Mouse (Mus musculus) lung, adult 2 months (tissue): ENCODE results near the gene Ttc34. TPM values are rescaled to one million over a fixed set of nuclear protein-coding genes. Genes with fewer than 3 reads are reported as not detected.

Experiments
- DNase-seq: peaks from one replicate; pipeline ENCODE4 v3.0.0; 2022
- H3K4me1 ChIP-seq: fragments of 200-500 bp; 2 replicates; pipeline ENCODE4 v1.6.1; 2011; ENCODE audit warnings: low read length; ENCODE audit not compliant: control insufficient read depth, insufficient read depth
- H3K4me3 ChIP-seq: fragments of 200-500 bp; replicated peaks from 2 replicates; pipeline ENCODE3; 2011; ENCODE audit warnings: low read depth, mild to moderate bottlenecking, control low read depth, low read length; ENCODE audit errors: extremely low read depth
- CTCF ChIP-seq: fragments of 200-500 bp; IDR thresholded peaks from 2 replicates; pipeline ENCODE4 v1.5.1; 2011; ENCODE audit warnings: mild to moderate bottlenecking, low read length, control low read depth; ENCODE audit not compliant: insufficient read depth
- POLR2A ChIP-seq: fragments of 200-500 bp; IDR thresholded peaks from 2 replicates; pipeline ENCODE4 v1.6.1; 2011; ENCODE audit warnings: low read depth, mild to moderate bottlenecking, control low read depth, low read length, borderline replicate concordance; ENCODE audit errors: extremely low read depth
- WGBS: fragments of 180-500 bp; shearing (Covaris S2); methylation state at CpG from one replicate; pipeline ENCODE4 v1.1.7; 2018; 5-methylcytosine and 5-hydroxymethylcytosine counted together
- polyA plus RNA-seq: library from polyadenylated mRNA; depleted of rRNA; stranded (reverse); fragments of >200 nt; gene quantifications from 2 replicates; pipeline ENCODE4 v1.2.3, GENCODE M21; 2012; rRNA removed

The Ttc34 gene
- polyA plus RNA-seq, 1 experiment: 4.8 TPM

DNA sequence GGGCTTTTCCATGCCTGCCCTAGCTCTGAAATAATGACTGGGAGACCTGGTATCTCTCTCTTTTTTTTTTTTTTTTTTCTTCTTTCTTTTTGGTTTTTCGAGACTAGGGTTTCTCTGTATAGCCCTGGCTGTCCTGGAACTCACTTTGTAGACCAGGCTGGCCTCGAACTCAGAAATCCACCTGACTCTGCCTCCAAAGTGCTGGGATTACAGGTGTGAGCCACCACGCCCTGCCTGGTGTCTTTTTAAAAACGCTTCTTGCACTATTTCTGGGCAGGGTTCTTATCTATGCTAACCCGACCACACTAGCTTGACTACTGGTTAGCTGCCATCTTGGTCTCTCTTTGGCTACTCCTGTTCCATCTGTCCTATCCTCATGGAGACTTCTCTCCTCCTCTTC, 71.2 kb downstream of the Ttc34 start:
- WGBS: 86% methylated on average over 5 of the region's 5 CpGs
- no peak for DNase-seq
- H3K4me3 ChIP-seq: no peak overlapping the region
- H3K4me1 ChIP-seq: no peaks in the 10 kb centered on the region; the same call in 1 of the 2 replicates
- no peak for TF ChIP-seq POLR2A
- no peak for TF ChIP-seq CTCF

DNA sequence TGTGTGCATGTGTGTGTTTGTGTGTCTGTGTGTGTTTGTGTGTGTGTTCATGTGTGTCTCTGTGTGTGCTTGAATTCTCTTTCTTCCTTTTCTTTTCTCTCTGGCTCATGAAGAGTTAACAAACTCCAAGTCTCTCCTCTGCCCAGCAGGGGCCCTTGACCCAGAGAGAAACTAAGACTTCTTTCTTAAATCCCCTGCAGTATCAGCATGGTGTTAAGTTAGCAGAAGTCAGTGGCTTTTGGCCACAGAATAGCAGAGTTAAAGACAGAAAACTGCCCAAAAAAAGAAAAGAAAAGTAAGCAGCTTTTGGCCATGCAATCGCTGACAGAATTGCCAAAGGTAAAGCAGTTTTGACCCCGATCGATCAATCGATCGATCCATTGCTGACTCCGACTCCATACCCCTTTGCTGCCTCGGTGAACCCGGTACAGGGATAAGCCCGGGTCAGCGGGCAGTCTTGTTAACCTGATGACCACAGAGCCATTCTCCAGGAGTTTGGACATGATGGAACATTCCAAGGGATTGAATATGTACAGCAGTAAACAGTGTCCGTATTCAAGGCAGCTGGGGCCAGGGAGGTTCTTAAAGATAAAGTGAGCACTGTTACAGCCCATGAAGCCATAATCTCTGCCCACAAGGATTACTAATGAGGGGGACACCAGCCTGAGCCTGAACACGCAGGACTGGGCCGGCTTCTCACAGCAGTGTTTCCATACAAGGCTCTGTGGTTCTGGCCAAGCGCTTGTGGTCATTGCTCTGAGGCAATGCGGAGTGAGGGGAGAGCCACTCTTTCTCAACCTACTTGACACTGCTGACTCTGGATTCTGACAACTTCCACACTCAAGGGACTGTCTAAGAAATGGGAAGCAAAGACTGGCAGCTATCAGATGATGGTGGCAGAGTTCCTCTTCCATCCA, 73.6 kb downstream of the Ttc34 start:
- Histone ChIP-seq H3K4me3 (no peak overlapping the region), H3K4me1 (no peaks in the 10 kb centered on the region)
- DNase-seq: no peak
- WGBS: 27% methylated on average over 15 of the region's 15 CpGs
- TF ChIP-seq POLR2A (no peak), CTCF (no peak)

DNA sequence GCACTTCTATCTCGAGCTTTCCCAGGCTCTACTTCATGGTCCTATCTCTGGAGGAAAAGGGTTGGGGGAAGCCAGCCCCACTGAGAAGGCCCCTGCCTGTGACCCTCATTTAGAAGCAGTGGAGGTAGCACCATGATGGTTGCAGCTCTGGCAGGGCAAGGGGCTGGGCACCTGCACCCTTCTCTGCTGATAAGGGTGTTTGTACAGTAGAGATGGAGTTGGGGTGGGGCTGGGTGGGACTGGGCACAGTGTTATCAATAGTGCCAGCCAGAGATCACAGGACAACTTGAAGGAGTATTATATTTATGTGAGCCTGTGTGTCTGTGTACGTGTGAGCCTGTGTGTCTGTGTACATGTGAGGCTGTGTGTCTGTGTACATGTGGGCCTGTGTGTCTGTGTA, 74.4 kb downstream of the Ttc34 start:
- TF ChIP-seq CTCF (no peak), POLR2A (no peak)
- DNase-seq: no peak
- Histone ChIP-seq H3K4me1 (no peaks in the 10 kb centered on the region), H3K4me3 (no peak overlapping the region)
- WGBS: 48% methylated on average over 2 of the region's 2 CpGs

DNA sequence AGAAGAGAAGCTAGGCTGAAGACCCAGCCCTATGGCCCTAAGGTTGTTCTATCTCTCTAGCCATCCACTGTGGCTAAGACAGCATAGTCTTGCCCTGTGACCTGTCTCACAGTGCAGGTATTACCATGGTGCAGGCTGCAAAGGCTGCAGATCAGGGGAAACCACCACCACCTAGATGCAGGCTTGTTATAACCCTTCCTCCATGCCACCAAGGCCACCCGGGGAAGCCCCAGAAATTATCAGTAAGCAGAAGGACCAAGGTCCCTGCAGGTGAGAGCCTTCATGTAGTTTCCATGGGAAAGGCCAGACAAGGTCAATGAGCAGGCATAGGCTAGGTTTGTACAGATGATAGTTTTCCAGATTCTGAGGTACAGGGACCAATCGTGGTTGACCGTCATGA, 76.6 kb downstream of the Ttc34 start:
- 86% methylated on average over 3 of the region's 3 CpGs for WGBS
- DNase-seq: no peak
- no peak overlapping the region for H3K4me3 ChIP-seq
- H3K4me1 ChIP-seq: no peaks in the 10 kb centered on the region
- no peak for TF ChIP-seq POLR2A
- no peak for TF ChIP-seq CTCF

DNA sequence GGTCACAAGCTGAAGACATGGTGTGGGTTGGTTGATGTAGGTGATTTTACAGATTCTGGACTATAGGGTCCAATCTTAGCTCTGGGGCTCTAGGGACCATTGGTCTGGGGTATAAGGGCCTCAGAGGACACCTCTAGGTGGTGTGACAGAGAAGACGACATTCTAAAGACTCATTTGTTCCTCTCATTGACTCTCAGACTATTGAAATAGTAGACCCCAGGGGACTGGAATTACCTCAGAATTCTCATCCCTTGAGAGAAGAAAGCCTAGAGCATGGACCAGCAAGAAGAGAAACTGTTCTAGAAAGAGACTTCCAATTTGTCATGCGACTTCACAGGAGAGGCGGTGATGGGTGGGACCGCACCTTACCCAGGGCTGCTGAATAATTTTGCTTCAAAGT, 77.0 kb downstream of the Ttc34 start:
- H3K4me1 ChIP-seq: no peaks in the 10 kb centered on the region
- TF ChIP-seq POLR2A (no peak), CTCF (no peak)

DNA sequence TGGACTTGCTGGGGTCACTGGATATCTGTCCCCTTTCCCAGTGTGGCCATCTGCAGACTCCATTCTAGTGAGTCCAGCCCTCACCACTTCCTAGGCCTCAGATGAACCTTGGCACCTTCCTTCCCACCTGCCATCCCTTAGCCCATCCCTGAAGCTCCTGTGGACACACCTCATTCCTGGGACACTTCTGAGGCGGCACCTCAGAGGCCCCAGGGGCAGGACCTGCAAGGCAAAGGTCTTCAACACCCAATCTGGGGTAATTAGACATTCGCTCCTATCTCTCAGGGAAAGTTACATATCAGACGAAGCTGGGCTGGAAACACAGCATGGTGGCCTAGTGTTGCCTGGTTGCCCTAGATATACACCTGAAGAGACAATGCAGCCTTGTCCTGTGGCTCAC, 77.4 kb downstream of the Ttc34 start:
- no peak for DNase-seq
- 82% methylated on average over 3 of the region's 3 CpGs for WGBS
- no peak for TF ChIP-seq POLR2A
- no peak for TF ChIP-seq CTCF
- Histone ChIP-seq H3K4me3 (no peak overlapping the region), H3K4me1 (no peaks in the 10 kb centered on the region)

More for the DNA sequence above, 77.0 kb downstream of the Ttc34 start:
- 93% methylated on average over 4 of the region's 4 CpGs for WGBS
- H3K4me3 ChIP-seq: no peak overlapping the region
- DNase-seq: no peak

DNA sequence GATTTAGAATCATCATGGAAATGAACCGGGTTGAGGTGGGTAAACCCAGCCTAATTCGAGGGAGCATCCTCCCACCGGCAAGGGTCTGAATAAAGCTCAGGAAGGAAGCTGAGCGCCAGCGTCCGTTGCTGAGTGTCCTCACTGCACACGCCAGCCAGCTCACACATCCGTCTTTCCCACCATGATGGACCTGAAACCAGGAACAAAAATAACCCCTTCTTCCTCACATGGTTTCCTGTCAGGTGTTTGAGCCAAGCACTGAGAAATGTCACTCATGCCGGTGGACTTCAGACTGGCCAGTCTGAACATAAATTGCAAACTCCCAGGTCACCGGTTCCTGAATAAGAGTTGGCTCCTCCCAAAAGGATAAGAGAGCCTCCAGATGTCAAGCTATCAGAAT, 78.0 kb downstream of the Ttc34 start:
- TF ChIP-seq POLR2A (no peak), CTCF (no peak)
- 43% methylated on average over 10 of the region's 10 CpGs for WGBS
- Histone ChIP-seq H3K4me1 (no peaks in the 10 kb centered on the region), H3K4me3 (no peak overlapping the region)
- no peak for DNase-seq

DNA sequence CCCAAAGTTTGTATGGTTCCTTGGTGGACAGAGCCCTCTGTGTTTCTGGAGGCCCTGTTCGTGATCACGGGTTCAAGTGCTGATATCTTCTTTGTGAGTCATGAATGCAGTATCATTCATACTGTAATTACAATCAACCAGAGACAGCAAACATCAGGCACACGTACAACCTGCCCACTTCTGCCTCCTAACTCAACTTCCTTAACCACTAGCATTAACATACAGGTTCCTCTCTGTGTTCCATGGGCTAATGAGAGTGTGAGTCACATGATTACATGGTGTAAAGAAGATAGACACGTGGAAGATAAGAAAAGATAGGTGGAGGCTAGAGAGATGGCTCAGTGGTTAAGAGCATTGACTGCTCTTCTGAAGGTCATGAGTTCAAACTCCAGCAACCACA, 79.4 kb downstream of the Ttc34 start:
- no peak for DNase-seq
- H3K4me3 ChIP-seq: no peak overlapping the region

More for the DNA sequence above, 79.4 kb downstream of the Ttc34 start:
- H3K4me1 ChIP-seq: no peaks in the 10 kb centered on the region
- 82% methylated on average over 4 of the region's 4 CpGs for WGBS
- TF ChIP-seq CTCF (no peak), POLR2A (no peak)

Other genes with a start within 250 kb of the Ttc34 start
- gene Prdm16, start 200.6 kb upstream of the Ttc34 start, polyA plus RNA-seq: 17.7 and 18.3 TPM in 2 replicates
- not detected in 2 replicates for gene Actrt2, start 169.6 kb upstream of the Ttc34 start, polyA plus RNA-seq
- 0.09 and 0.12 TPM in 2 replicates for gene Mmel1, start 32.1 kb downstream of the Ttc34 start, polyA plus RNA-seq
- 8.9 and 14.8 TPM in 2 replicates for gene Fam213b, start 61.7 kb downstream of the Ttc34 start, polyA plus RNA-seq
- 51.1 and 56.8 TPM in 2 replicates for gene Tnfrsf14, start 91.1 kb downstream of the Ttc34 start, polyA plus RNA-seq
- gene Hes5, start 123.5 kb downstream of the Ttc34 start, polyA plus RNA-seq: 0.09 TPM in 1 of 2 replicates, not detected in the other
- gene Pank4, start 126.7 kb downstream of the Ttc34 start, polyA plus RNA-seq: 35.0 and 49.1 TPM in 2 replicates
- gene Plch2, start 219.3 kb downstream of the Ttc34 start, polyA plus RNA-seq: 15.1 and 23.9 TPM in 2 replicates
- gene Pex10, start 229.6 kb downstream of the Ttc34 start, polyA plus RNA-seq: 20.8 and 23.7 TPM in 2 replicates
- 76.1 and 85.9 TPM in 2 replicates for gene Rer1, start 248.9 kb downstream of the Ttc34 start, polyA plus RNA-seq
- 14.2 and 15.5 TPM in 2 replicates for gene Morn1, start 249.1 kb downstream of the Ttc34 start, polyA plus RNA-seq